Mouse (Mus musculus) Patski (cell line): Measurements from ENCODE around the gene Nudt21. TPM values are rescaled to one million over a fixed set of nuclear protein-coding genes. Genes with fewer than 3 reads are reported as not detected.

Source experiments
- ATAC-seq: fragments of 100-300 bp; one replicate; pipeline ENCODE4 v1.8.0; 2021
- CTCF ChIA-PET: fragments of 350-600 bp; sonication (Branson Sonifier 250); formaldehyde crosslinking; loops from one replicate; lab custom pipeline; 2022; ENCODE audit warnings: inconsistent platforms; lab: Charles Lee
- POLR2A ChIA-PET: fragments of 350-600 bp; sonication (Branson Sonifier 250); formaldehyde crosslinking; loops from one replicate; lab custom pipeline; 2022; ENCODE audit warnings: antibody characterized with exemption, inconsistent platforms; lab: Charles Lee
- DNase-seq: peaks from one replicate; pipeline ENCODE4 v3.0.0-alpha.2; 2011; ENCODE audit warnings: low read depth, low spot score
- H3K27me3 ChIP-seq: fragments of 371-371 bp; one replicate; pipeline ENCODE4 v1.5.1; 2021
- CTCF ChIP-seq: fragments of 100-300 bp; IDR thresholded peaks from one replicate; pipeline ENCODE4 v1.5.1; 2021
- in situ Hi-C: fragments of 300-500 bp; cut with MboI; formaldehyde crosslinking; loops from 3 replicates; pipeline ENCODE4 v1.11.1; 2018; ENCODE audit warnings: low pct_unique_long_range_greater_than_20kb, mixed read lengths
- polyA plus RNA-seq: library from polyadenylated mRNA; unstranded; gene quantifications from one replicate; pipeline ENCODE4 v1.2.3, GENCODE M21; 2021

Nudt21 gene
- polyA plus RNA-seq, 1 experiment from 2014 or later: 59.9 TPM

GRCm38 (mm10) chr8:93998961-93999360, 37.9 kb downstream of the Nudt21 start:
- no peaks in the 10 kb centered on the region for H3K27me3 ChIP-seq
- TF ChIP-seq CTCF: no peak
- in situ Hi-C loops: no loop called here
- ATAC-seq (no peak), DNase-seq (no peak)
- ChIA-PET CTCF (no interaction called here), POLR2A (no interaction called here)

GRCm38 (mm10) chr8:93989739-93990138, 47.1 kb downstream of the Nudt21 start:
- ChIA-PET POLR2A (no interaction called here), CTCF (no interaction called here)
- in situ Hi-C loops: no loop called here
- ATAC-seq (no peak), DNase-seq (no peak)
- no peaks in the 10 kb centered on the region for H3K27me3 ChIP-seq
- no peak for TF ChIP-seq CTCF

DNA sequence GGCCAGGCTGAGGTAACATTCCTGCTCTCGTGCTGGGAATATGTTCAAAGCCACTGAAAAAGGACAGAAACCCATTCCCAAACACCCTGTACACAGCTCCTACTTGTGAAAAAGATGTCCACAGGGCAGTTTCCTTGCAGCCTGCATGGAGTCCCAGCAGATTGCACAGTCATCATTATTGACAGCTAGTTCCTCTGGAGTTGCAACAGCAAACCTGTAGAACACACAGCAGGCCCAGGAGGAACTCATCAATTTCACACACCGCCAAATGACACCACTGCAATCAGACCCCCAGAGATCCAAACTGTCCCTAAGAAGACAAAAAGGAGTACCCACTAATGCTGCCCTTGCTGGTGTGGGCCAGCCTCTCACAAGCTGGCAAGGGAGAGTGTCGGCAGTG, 52.1 kb downstream of the Nudt21 start:
- ChIA-PET CTCF (no interaction called here), POLR2A (no interaction called here)
- no peak for ATAC-seq
- DNase-seq: no peak
- no peaks in the 10 kb centered on the region for H3K27me3 ChIP-seq
- TF ChIP-seq CTCF: no peak
- in situ Hi-C loops: no loop called here

DNA sequence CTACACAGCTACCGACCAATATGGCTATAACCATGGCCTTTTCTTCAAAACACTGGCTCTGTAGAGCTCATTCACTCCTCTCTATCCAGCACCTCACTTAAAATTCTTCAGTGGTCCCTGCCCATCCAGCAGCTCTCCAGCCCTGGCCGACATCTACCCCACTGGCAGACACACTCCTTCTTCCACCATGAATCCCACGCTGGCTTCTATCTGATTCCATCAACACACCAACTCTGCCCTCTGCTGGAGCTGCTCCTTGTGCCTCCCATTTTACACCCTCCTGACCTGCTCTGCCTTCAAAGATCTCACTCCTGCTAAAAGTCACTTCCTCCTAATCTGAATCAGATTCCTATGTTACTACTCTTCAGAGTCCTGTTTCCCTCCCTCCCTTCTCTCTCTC, 53.0 kb downstream of the Nudt21 start:
- CTCF ChIA-PET: no interaction called here
- in situ Hi-C loops: no loop called here
- DNase-seq (no peak), ATAC-seq (no peak)
- POLR2A ChIA-PET: interaction anchor here (0.6 kb wide), 1 partner anchor 38 kb away, joined by 3 read pairs; no protein-coding TSS in a partner anchor
- H3K27me3 ChIP-seq: no peaks in the 10 kb centered on the region
- TF ChIP-seq CTCF: no peak

DNA sequence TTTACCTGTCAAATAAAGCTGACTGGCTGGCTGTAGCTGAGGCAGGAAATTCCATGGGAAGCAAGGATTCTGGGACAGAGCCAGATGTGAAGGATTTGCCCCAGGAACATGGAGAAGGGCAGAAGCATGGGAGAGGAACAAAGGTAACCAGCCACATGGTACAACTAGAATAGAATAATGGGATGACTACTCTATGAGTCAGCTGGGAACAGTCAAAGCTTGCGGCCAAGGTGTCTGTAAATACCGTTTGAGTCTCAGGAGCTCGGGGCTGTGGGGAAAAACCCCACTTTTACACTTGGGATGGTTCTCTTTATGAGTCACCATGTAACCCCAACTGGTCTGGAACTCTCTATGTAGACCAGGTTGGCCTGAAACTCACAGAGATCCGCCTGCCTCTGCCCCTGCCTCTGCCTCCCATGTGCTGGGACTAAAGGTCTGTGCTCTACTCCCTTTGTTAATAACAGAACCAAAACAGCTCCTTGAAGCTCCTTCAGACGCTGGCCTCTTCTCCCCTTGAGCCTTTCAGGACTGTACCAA, 55.1 kb downstream of the Nudt21 start:
- in situ Hi-C loops: no loop called here
- ChIA-PET CTCF (interaction anchor here (1.2 kb wide), 1 partner anchor 9 kb away, joined by 3 read pairs; no protein-coding TSS in a partner anchor), POLR2A (no interaction called here)
- TF ChIP-seq CTCF: no peak
- no peaks in the 10 kb centered on the region for H3K27me3 ChIP-seq
- ATAC-seq (peak; percentile 51), DNase-seq (peak; percentile 34)

- ChIA-PET CTCF (no interaction called here), POLR2A (no interaction called here)
- in situ Hi-C loops: no loop called here
- ATAC-seq: no peak
- DNase-seq: no peak
- no peaks in the 10 kb centered on the region for H3K27me3 ChIP-seq
- no peak for TF ChIP-seq CTCF
Measured at GRCm38 (mm10) chr8:93980141-93980540, 56.7 kb downstream of the Nudt21 start.

GRCm38 (mm10) chr8:93976446-93977211, 60.2 kb downstream of the Nudt21 start:
- TF ChIP-seq CTCF: no peak
- DNase-seq: no peak
- in situ Hi-C loops: no loop called here
- POLR2A ChIA-PET: no interaction called here
- CTCF ChIA-PET: no interaction called here
- H3K27me3 ChIP-seq: no peaks in the 10 kb centered on the region
- no peak for ATAC-seq

- TF ChIP-seq CTCF: no peak
- DNase-seq: no peak
- ChIA-PET POLR2A (no interaction called here), CTCF (no interaction called here)
- no peaks in the 10 kb centered on the region for H3K27me3 ChIP-seq
- no peak for ATAC-seq
- in situ Hi-C loops: no loop called here
Measured at GRCm38 (mm10) chr8:93975358-93975757, 61.5 kb downstream of the Nudt21 start.

DNA sequence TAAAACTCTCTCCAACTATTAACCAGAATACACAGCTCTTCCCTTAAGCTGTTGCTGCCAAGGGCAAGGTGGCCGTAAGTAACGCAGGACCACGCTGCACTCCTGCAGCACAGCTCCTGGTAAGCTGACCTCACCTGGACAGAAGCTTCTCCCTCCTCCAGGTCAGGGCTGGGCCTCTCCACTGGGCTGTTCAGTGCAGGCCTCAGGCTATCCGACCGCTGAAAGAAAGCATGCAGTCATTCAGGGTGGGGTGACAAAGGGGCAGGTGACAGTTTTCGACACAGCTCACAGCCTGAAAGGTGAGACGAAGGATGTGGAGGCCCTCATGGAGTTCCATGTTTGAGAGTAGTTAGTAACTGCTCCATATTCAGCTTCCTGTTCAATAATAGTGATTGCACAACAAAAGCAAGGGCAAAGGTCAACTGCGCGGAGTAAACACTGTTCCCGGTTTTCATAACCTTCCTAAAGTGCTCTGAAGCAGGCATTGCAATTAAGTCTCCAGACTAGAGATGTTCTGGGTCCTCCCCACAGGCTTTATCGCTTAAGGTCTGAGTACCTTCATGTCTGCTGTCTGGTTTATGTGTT, 62.1 kb downstream of the Nudt21 start:
- TF ChIP-seq CTCF: no peak
- ATAC-seq (no peak), DNase-seq (no peak)
- in situ Hi-C loops: no loop called here
- no peaks in the 10 kb centered on the region for H3K27me3 ChIP-seq
- POLR2A ChIA-PET: no interaction called here
- CTCF ChIA-PET: no interaction called here

GRCm38 (mm10) chr8:93973831-93974375, 62.9 kb downstream of the Nudt21 start:
- in situ Hi-C loops: no loop called here
- no peaks in the 10 kb centered on the region for H3K27me3 ChIP-seq
- ATAC-seq: no peak
- no peak for DNase-seq
- ChIA-PET CTCF (no interaction called here), POLR2A (no interaction called here)
- TF ChIP-seq CTCF: no peak

GRCm38 (mm10) chr8:93972971-93973734, 63.7 kb downstream of the Nudt21 start:
- in situ Hi-C loops: no loop called here
- TF ChIP-seq CTCF: no peak
- DNase-seq (no peak), ATAC-seq (no peak)
- ChIA-PET CTCF (no interaction called here), POLR2A (no interaction called here)
- no peaks in the 10 kb centered on the region for H3K27me3 ChIP-seq
